Mouse (Mus musculus): ENCODE measurements at regions not wholly inside any gene's neighbourhood (a gene's known extent, or its start where the extent isn't known, plus 50 kb on each side); places are given as distances from the start of the nearest gene placed in this dataset.

DNA sequence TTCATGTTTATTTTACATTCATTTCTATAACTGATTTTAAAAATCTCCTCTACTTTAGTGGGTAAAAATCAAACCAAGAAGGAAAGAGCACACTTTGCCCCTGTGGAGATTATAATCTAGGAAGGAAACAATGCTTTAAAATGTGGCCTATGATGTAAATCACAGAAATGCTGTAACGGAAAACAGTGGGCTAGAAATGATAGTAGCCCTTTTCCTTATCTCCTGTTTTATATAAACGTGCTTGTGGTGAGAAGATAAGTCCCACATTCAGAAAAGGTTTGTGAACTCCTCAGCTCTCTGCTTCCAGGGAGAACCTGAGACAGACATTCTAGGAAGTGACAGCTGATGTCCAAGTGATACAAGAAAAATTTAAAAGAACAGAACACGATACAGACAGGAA, 159.3 kb upstream of the Sesn3 start:
- no peak for TF ChIP-seq CTCF (IDR thresholded peaks at IDR 0.05; ENCODE audit: control insufficient read depth, insufficient read depth, insufficient read length)
- no peak for TF ChIP-seq MYOG (IDR thresholded peaks at IDR 0.05; ENCODE audit: control insufficient read depth, extremely low read depth, insufficient read length)

All from C2C12 (cell line).